Mouse (Mus musculus): ENCODE results near the gene Exd1. TPM values are rescaled to one million over a fixed set of nuclear protein-coding genes. Genes with fewer than 3 reads are reported as not detected.

The Exd1 gene
- 0.09 TPM in 1 of 2 replicates, not detected in the other for polyA plus RNA-seq (2012)

DNA sequence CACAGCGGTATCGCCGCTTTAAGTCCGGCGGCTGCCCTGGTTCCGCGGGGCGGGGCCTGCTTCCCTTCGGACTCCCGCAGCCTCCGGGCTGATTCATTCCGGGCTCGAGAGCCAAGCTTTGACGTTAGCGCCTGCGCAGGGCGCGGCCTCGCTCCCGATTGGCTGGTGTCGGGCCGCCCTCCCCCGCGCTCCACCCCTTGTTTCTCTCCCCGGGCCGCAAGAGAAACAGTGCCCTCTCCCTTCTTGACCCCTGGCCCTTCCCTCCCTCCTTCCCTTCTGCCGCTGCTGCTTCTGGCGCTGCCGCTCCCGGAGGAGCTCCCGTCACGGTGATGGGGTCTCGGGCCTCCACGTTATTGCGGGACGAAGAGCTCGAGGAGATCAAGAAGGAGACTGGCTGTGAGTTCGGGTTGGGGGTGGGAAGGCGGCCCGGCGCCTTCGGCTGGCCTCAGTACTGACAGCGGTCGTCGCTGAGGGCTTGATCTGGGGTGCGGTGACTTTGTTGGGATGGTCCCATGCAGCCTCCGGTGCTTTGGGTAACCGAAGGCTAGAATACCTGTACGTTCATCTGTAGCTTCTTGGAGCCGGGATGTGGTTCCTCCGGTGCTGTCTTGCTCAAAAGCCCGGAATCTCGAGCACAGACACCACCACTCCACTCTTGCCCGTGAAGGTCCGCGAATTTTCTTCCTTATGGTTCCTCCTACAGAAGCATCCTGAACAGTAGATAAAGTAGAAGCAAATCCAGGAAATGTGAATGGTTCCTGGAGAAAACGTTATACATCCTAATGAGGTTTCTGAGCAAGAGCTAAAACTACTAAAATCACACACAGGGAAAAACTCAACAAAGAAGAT lies at the start of gene Exd1, which contains the start of gene Chp1:
Gene Exd1 (minus strand): TSS at position 106 of the 849 bp plus-strand sequence.
Gene Chp1 (plus strand): TSS at position 176 of the 849 bp plus-strand sequence.

DNA sequence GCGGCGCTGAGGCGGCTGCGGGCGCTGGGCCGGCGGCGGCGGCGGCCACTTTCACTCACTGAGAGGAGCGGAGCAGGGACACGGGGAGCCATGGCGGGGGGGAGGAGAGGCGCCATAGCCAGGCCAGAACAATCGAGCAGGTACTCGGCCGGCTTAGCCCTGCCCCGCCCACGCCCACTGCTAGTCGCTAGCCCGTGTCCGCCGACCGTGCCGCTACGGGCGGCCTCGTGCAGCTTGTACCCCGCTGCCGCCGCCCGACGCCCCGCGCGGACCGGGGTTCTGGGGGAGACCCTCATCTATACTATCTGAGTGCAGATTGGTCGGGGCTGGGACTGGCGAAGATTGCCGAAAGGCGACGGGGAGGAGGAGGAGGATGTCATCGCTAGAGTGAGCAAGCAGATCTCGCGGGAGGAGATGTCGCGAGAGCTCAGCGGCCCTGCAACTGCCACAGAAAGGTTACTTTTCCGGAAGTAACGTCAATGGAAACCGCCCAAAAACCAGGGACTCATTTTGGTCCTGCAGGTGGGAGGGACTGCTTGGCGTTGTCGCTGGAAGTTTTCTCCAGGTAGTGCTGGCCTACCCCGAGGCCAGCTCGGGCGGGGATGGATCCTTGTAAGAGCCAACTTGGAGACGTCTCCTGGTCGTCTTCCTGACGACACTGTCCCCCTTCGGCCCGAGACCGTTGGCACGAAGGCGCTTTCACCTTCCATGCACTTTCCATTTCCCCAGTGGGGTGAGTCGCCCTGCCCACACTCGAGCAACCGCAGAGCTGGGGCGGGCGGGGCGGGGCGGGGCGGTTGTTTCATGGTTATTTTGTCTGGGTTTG lies 69.6 kb downstream of the Exd1 start, which contains the start of gene Ino80:
Gene Ino80 (minus strand): TSS at position 117 of the 826 bp plus-strand sequence.

Other genes starting within 250 kb of the Exd1 start
- gene Dll4, start 221.8 kb downstream of the Exd1 start, polyA plus RNA-seq (2012), result 0.42 and 0.61 TPM in 2 replicates
- 7.4 and 8.4 TPM in 2 replicates for gene Chac1, start 196.4 kb downstream of the Exd1 start, polyA plus RNA-seq (2012)
- gene Ino80, start 69.9 kb downstream of the Exd1 start, polyA plus RNA-seq (2012), result 6.8 and 8.1 TPM in 2 replicates
- gene Chp1, start 70 bp upstream of the Exd1 start, polyA plus RNA-seq (2012), result 11.6 and 12.6 TPM in 2 replicates
- 2.2 TPM in 2 replicates for gene Nusap1, start 70.7 kb upstream of the Exd1 start, polyA plus RNA-seq (2012)
- 13.7 and 16.8 TPM in 2 replicates for gene Oip5, start 70.8 kb upstream of the Exd1 start, polyA plus RNA-seq (2012)
- gene Ndufaf1, start 115.2 kb upstream of the Exd1 start, polyA plus RNA-seq (2012), result 3.1 and 4.6 TPM in 2 replicates
- 54.8 and 75.6 TPM in 2 replicates for gene Rtf1, start 127.4 kb upstream of the Exd1 start, polyA plus RNA-seq (2012)
- 0.82 and 0.90 TPM in 2 replicates for gene Itpka, start 194.7 kb upstream of the Exd1 start, polyA plus RNA-seq (2012)
- 0.06 and 0.09 TPM in 2 replicates for gene Ltk, start 212.8 kb upstream of the Exd1 start, polyA plus RNA-seq (2012)
- 21.8 and 23.2 TPM in 2 replicates for gene Rpap1, start 239.9 kb upstream of the Exd1 start, polyA plus RNA-seq (2012)